Comparison of ENCODE assay signal across 19 mouse cellular contexts in genomic region chr10:79713163-79713562, GRCm38 (mm10). TPM values are rescaled to one million over a fixed set of nuclear protein-coding genes. Genes with fewer than 3 reads are reported as not detected.
DNase-seq lines count a peak whose midpoint lies in the region; ATAC-seq and TF ChIP-seq lines count a peak whose summit lies in the region.
"Had no signal": no experiment of that assay in that cellular context is flagged by ENCODE, and none has a peak within 500 bp of the region (broad histone marks: within the 10 kb centered on the region; RNA-seq: fewer than 3 reads in every experiment).

No protein-coding gene starts in this region.

- DNase-seq in liver, embryonic 11.5 days (ENCODE audit: low spot score) = no peak
- DNase-seq in liver (no peak), MEL (ENCODE audit: low read depth, low spot score) (peak; percentile 51)
- no peak for DNase-seq in cerebellum, adult 9-11 months
- no peak for DNase-seq in heart, adult 2 months
- DNase-seq: adrenal gland, adult 8-10 months had no signal

- WGBS in liver, embryonic 11.5 days = 42% methylated on average over 1 of the region's 1 CpGs
- 23% methylated on average over 1 of the region's 1 CpGs for WGBS in liver, embryonic 16.5 days (ENCODE audit: insufficient replicate concordance)
- WGBS in forebrain, embryonic 16.5 days = 32% methylated on average over 1 of the region's 1 CpGs
- 19% methylated on average over 1 of the region's 1 CpGs for WGBS in heart, adult 2 months

- H3K4me2 ChIP-seq in liver, embryonic 11.5 days = peak overlapping the region; percentile 32
- peak overlapping the region; percentile 64; the same call in 1 of the 2 replicates for H3K4me2 ChIP-seq in liver, embryonic 16.5 days (ENCODE audit: low read depth, low read length)
- H3K4me2 ChIP-seq in forebrain, embryonic 16.5 days (ENCODE audit: low read length) = no peak overlapping the region
- H3K4me2 ChIP-seq: embryonic facial prominence, embryonic 15.5 days; heart, embryonic 15.5 days; intestine, embryonic 15.5 days; midbrain, embryonic 13.5 days had no signal

- no peak overlapping the region for H3K4me3 ChIP-seq in liver, embryonic 11.5 days (ENCODE audit: low read depth, low read length)
- no peak overlapping the region for H3K4me3 ChIP-seq in MEL (ENCODE audit: control insufficient read depth in 1 of 2, insufficient read depth in 1 of 2, low read depth in 2 of 2, low read length in 2 of 2)
- no peak overlapping the region for H3K4me3 ChIP-seq in embryonic fibroblast, embryonic 13.5 days (ENCODE audit: insufficient read depth, low read length)
- 0 out of 2 replicates have a peak overlapping the region, but pooled peaks have one; percentile 26 for H3K4me3 ChIP-seq in liver, embryonic 16.5 days (ENCODE audit: low read depth, low read length)
- no peak overlapping the region for H3K4me3 ChIP-seq in forebrain, embryonic 16.5 days (replicated peaks; ENCODE audit: low read length)
- H3K4me3 ChIP-seq in heart, adult 2 months = no peak overlapping the region
- H3K4me3 ChIP-seq: embryonic facial prominence, embryonic 10.5 days; embryonic facial prominence, embryonic 15.5 days; forebrain, embryonic 10.5 days; heart, embryonic 15.5 days; intestine, embryonic 15.5 days; midbrain, embryonic 13.5 days had no signal

- no peak for ATAC-seq in liver, embryonic 11.5 days (replicated peaks; ENCODE audit: low FRiP score)
- no peak for ATAC-seq in liver, embryonic 16.5 days (ENCODE audit: low read depth)
- no peak for ATAC-seq in forebrain, embryonic 16.5 days

- no peaks in the 10 kb centered on the region for H3K9me3 ChIP-seq in liver, embryonic 11.5 days (ENCODE audit: control insufficient read depth, low read length)
- no peaks in the 10 kb centered on the region for H3K9me3 ChIP-seq in MEL (replicated peaks; ENCODE audit: insufficient read depth, low read length)
- no peaks in the 10 kb centered on the region for H3K9me3 ChIP-seq in liver, embryonic 16.5 days (replicated peaks; ENCODE audit: control insufficient read depth, low read length)
- H3K9me3 ChIP-seq in forebrain, embryonic 16.5 days (ENCODE audit: control insufficient read depth, low read length) = no peaks in the 10 kb centered on the region
- H3K9me3 ChIP-seq: embryonic facial prominence, embryonic 10.5 days; embryonic facial prominence, embryonic 15.5 days; forebrain, embryonic 10.5 days; heart, embryonic 15.5 days; intestine, embryonic 15.5 days; midbrain, embryonic 13.5 days had no signal

- peaks cover 4% of the 10 kb centered on the region for H3K79me2 ChIP-seq in MEL (ENCODE audit: control insufficient read depth, insufficient read depth, low read length, poor library complexity)
- H3K79me2 ChIP-seq in heart, adult 2 months (replicated peaks; ENCODE audit: control insufficient read depth, insufficient read depth, low read length) = no peaks in the 10 kb centered on the region

- intact Hi-C loops in heart, adult 2 months (cut with DNase I) = no loop called here

- no peak for TF ChIP-seq CTCF in MEL (IDR thresholded peaks at IDR 0.05 in 2 of 3, conservative IDR thresholded peaks at IDR 0.05 in 1 of 3; ENCODE audit: control insufficient read depth in 1 of 3, insufficient read depth in 1 of 3, low read depth in 2 of 3, low read length in 3 of 3, poor library complexity in 1 of 3, severe bottlenecking in 1 of 3)
- TF ChIP-seq CTCF in embryonic fibroblast, embryonic 13.5 days (IDR thresholded peaks at IDR 0.05; ENCODE audit: borderline replicate concordance, insufficient read depth, low read length) = no peak
- no peak for TF ChIP-seq CTCF in heart, adult 2 months (IDR thresholded peaks at IDR 0.05)

- peak overlapping the region; percentile 11; the same call in 1 of the 2 replicates for H3K9ac ChIP-seq in liver, embryonic 11.5 days (ENCODE audit: low read depth, low read length)
- H3K9ac ChIP-seq in MEL (ENCODE audit: control insufficient read depth, low read depth, low read length, poor library complexity, severe bottlenecking) = no peak overlapping the region
- H3K9ac ChIP-seq in liver, embryonic 16.5 days (ENCODE audit: low read depth, low read length) = peak overlapping the region; percentile 56
- H3K9ac ChIP-seq in forebrain, embryonic 16.5 days (replicated peaks; ENCODE audit: low read depth, low read length) = no peak overlapping the region
- H3K9ac ChIP-seq in heart, adult 2 months (ENCODE audit: low read depth, low read length) = no peak overlapping the region
- H3K9ac ChIP-seq: embryonic facial prominence, embryonic 15.5 days; forebrain, postnatal 0 days; heart, embryonic 15.5 days; intestine, embryonic 15.5 days; midbrain, embryonic 13.5 days had no signal

- TF ChIP-seq POLR2A in MEL (IDR thresholded peaks at IDR 0.05; ENCODE audit: control insufficient read depth in 1 of 2, insufficient read depth in 1 of 2, low read depth in 1 of 2, low read length in 2 of 2, poor library complexity in 1 of 2) = no peak
- peak; percentile 41 for TF ChIP-seq POLR2A in embryonic fibroblast, embryonic 13.5 days (IDR thresholded peaks at IDR 0.05; ENCODE audit: low read depth, low read length)
- no peak for TF ChIP-seq POLR2A in heart, adult 2 months (IDR thresholded peaks at IDR 0.05; ENCODE audit: insufficient read depth, low read depth, low read length)

- TF ChIP-seq EP300 in MEL (IDR thresholded peaks at IDR 0.05; ENCODE audit: low read depth in 1 of 2, low read length in 2 of 2) = no peak
- TF ChIP-seq EP300 in heart, adult 2 months (IDR thresholded peaks at IDR 0.05; ENCODE audit: insufficient read depth, low read depth, low read length) = no peak; the same call in 1 of the 2 replicates

- H3K36me3 ChIP-seq in liver, embryonic 11.5 days (ENCODE audit: control insufficient read depth, insufficient read depth, low read length) = peaks cover 34% of the 10 kb centered on the region
- peaks cover 0 to 6% of the 10 kb centered on the region in 2 experiments; a peak in 2 of 4 replicates for H3K36me3 ChIP-seq in MEL (ENCODE audit: control insufficient read depth in 1 of 2, insufficient read depth in 2 of 2, low read length in 2 of 2)
- H3K36me3 ChIP-seq in liver, embryonic 16.5 days (ENCODE audit: control insufficient read depth, insufficient read depth) = peaks cover 40% of the 10 kb centered on the region
- peaks cover 7% of the 10 kb centered on the region for H3K36me3 ChIP-seq in forebrain, embryonic 16.5 days (ENCODE audit: control insufficient read depth, insufficient read depth)
- H3K36me3 ChIP-seq in heart, adult 2 months (ENCODE audit: control insufficient read depth, insufficient read depth, low read length) = no peaks in the 10 kb centered on the region

- peaks cover 37% of the 10 kb centered on the region for H3K27me3 ChIP-seq in liver, embryonic 11.5 days (replicated peaks; ENCODE audit: control insufficient read depth, insufficient read depth, low read length)
- H3K27me3 ChIP-seq in MEL (ENCODE audit: control insufficient read depth in 1 of 2, insufficient read depth in 2 of 2, low read length in 2 of 2) = no peaks in the 10 kb centered on the region
- peaks cover 42% of the 10 kb centered on the region for H3K27me3 ChIP-seq in liver, embryonic 16.5 days (ENCODE audit: control insufficient read depth, insufficient read depth, low read depth, low read length)
- peaks cover 30% of the 10 kb centered on the region for H3K27me3 ChIP-seq in forebrain, embryonic 16.5 days (replicated peaks; ENCODE audit: control insufficient read depth, insufficient read depth, low read length)
- H3K27me3 ChIP-seq in heart, adult 2 months (ENCODE audit: control insufficient read depth, insufficient read depth, low read length) = peaks cover 4% of the 10 kb centered on the region; the same call in 1 of the 2 replicates

- peak overlapping the region; percentile 60 for H3K27ac ChIP-seq in liver, embryonic 11.5 days (ENCODE audit: low read depth, low read length)
- H3K27ac ChIP-seq in MEL (ENCODE audit: control insufficient read depth, low read depth, low read length) = no peak overlapping the region
- H3K27ac ChIP-seq in embryonic fibroblast, embryonic 13.5 days (ENCODE audit: insufficient read depth, low read length) = no peak overlapping the region
- H3K27ac ChIP-seq in liver, embryonic 16.5 days (ENCODE audit: low read length) = peak overlapping the region; percentile 96
- no peak overlapping the region for H3K27ac ChIP-seq in forebrain, embryonic 16.5 days (ENCODE audit: low read length)
- no peak overlapping the region for H3K27ac ChIP-seq in heart, adult 2 months
- H3K27ac ChIP-seq: embryonic facial prominence, embryonic 10.5 days; embryonic facial prominence, embryonic 15.5 days; forebrain, embryonic 10.5 days; heart, embryonic 15.5 days; hindbrain, postnatal 0 days; intestine, embryonic 15.5 days; macrophage; midbrain, embryonic 13.5 days had no signal

- no peak for TF ChIP-seq RAD21 in MEL (IDR thresholded peaks at IDR 0.05; ENCODE audit: low read depth, low read length)

- peaks cover 28% of the 10 kb centered on the region for H3K4me1 ChIP-seq in liver, embryonic 11.5 days (replicated peaks; ENCODE audit: control insufficient read depth, insufficient read depth, low read length)
- H3K4me1 ChIP-seq in MEL (ENCODE audit: control insufficient read depth in 1 of 2, insufficient read depth in 2 of 2, low read length in 2 of 2) = peaks cover 0 to 9% of the 10 kb centered on the region in 2 experiments; a peak in 2 of 4 replicates
- H3K4me1 ChIP-seq in embryonic fibroblast, embryonic 13.5 days (ENCODE audit: control insufficient read depth, insufficient read depth, low read length) = no peaks in the 10 kb centered on the region
- peaks cover 55% of the 10 kb centered on the region for H3K4me1 ChIP-seq in liver, embryonic 16.5 days (ENCODE audit: control insufficient read depth, low read depth, low read length)
- H3K4me1 ChIP-seq in forebrain, embryonic 16.5 days (replicated peaks; ENCODE audit: control insufficient read depth, insufficient read depth, low read length) = peaks cover 13% of the 10 kb centered on the region
- H3K4me1 ChIP-seq in heart, adult 2 months (ENCODE audit: control insufficient read depth, insufficient read depth, low read length) = peaks cover 5% of the 10 kb centered on the region

RNA-seq across cellular contexts. Expression of gene Hcn2, which starts 3.3 kb away (rescaled TPM):
- not detected in 2 replicates for polyA plus RNA-seq in liver, embryonic 11.5 days (2014; fragmentation: Nextera tagmentation; extraction: Ambion mirVana)
- total RNA-seq in MEL (2012; rRNA removed) = 0.42 and 0.59 TPM in 2 replicates
- polyA plus RNA-seq in MEL (2012; ENCODE audit: insufficient read depth in 1 of 2, insufficient read length in 2 of 2, low read depth in 1 of 2, low replicate concordance in 2 of 2, missing spikeins in 1 of 2) = 1 to 10 TPM in 1 of 2 experiments, not detected in 1; 1.6 TPM
- 0.91 and 1.9 TPM in 2 replicates for polyA plus RNA-seq in embryonic fibroblast, embryonic 13.5 days (2011; ENCODE audit: insufficient read length, low read depth, missing spikeins)
- not detected in 2 replicates for polyA plus RNA-seq in liver, embryonic 16.5 days (2015; fragmentation: Nextera tagmentation; extraction: Ambion mirVana)
- polyA plus RNA-seq in forebrain, embryonic 16.5 days (2015; fragmentation: Nextera tagmentation; extraction: Ambion mirVana) = 0.39 and 0.52 TPM in 2 replicates
- 10 to 100 TPM; 17.0 to 17.5 TPM for total RNA-seq in heart, adult 2 months (2021)
- 23.8 and 33.5 TPM in 2 replicates for polyA plus RNA-seq in heart, adult 2 months (2012; rRNA removed)
- polyA plus RNA-seq: forebrain, embryonic 10.5 days; limb, embryonic 11.5 days had no signal

RNA-seq across cellular contexts. Expression of gene Bsg, which starts 8.9 kb away (rescaled TPM):
- 992 and 1,001 TPM in 2 replicates for polyA plus RNA-seq in liver, embryonic 11.5 days (2014; fragmentation: Nextera tagmentation; extraction: Ambion mirVana)
- total RNA-seq in MEL (2012; rRNA removed) = 346 and 406 TPM in 2 replicates
- polyA plus RNA-seq in MEL (2012; ENCODE audit: insufficient read depth in 1 of 2, insufficient read length in 2 of 2, low read depth in 1 of 2, low replicate concordance in 2 of 2, missing spikeins in 1 of 2) = 100 to 1,000 TPM; 318 to 700 TPM
- 766 and 774 TPM in 2 replicates for polyA plus RNA-seq in embryonic fibroblast, embryonic 13.5 days (2011; ENCODE audit: insufficient read length, low read depth, missing spikeins)
- 924 and 947 TPM in 2 replicates for polyA plus RNA-seq in liver, embryonic 16.5 days (2015; fragmentation: Nextera tagmentation; extraction: Ambion mirVana)
- 726 and 729 TPM in 2 replicates for polyA plus RNA-seq in forebrain, embryonic 16.5 days (2015; fragmentation: Nextera tagmentation; extraction: Ambion mirVana)
- 1,000 to 10,000 TPM; 1,364 to 1,491 TPM for total RNA-seq in heart, adult 2 months (2021)
- polyA plus RNA-seq in heart, adult 2 months (2012; rRNA removed) = 1,570 and 1,684 TPM in 2 replicates

RNA-seq across cellular contexts. Expression of gene Gzmm, which starts 24.3 kb away (rescaled TPM):
- 0.16 and 0.45 TPM in 2 replicates for polyA plus RNA-seq in liver, embryonic 11.5 days (2014; fragmentation: Nextera tagmentation; extraction: Ambion mirVana)
- 1.5 and 2.5 TPM in 2 replicates for total RNA-seq in MEL (2012; rRNA removed)
- 1 to 10 TPM in 1 of 2 experiments, not detected in 1; 2.3 TPM for polyA plus RNA-seq in MEL (2012; ENCODE audit: insufficient read depth in 1 of 2, insufficient read length in 2 of 2, low read depth in 1 of 2, low replicate concordance in 2 of 2, missing spikeins in 1 of 2)
- 0.65 TPM in 1 of 2 replicates, not detected in the other for polyA plus RNA-seq in embryonic fibroblast, embryonic 13.5 days (2011; ENCODE audit: insufficient read length, low read depth, missing spikeins)
- 0.15 and 0.22 TPM in 2 replicates for polyA plus RNA-seq in liver, embryonic 16.5 days (2015; fragmentation: Nextera tagmentation; extraction: Ambion mirVana)
- 1.7 and 1.8 TPM in 2 replicates for polyA plus RNA-seq in forebrain, embryonic 16.5 days (2015; fragmentation: Nextera tagmentation; extraction: Ambion mirVana)
- 1 to 10 TPM; 6.4 to 6.5 TPM for total RNA-seq in heart, adult 2 months (2021)
- 7.4 and 9.2 TPM in 2 replicates for polyA plus RNA-seq in heart, adult 2 months (2012; rRNA removed)
- polyA plus RNA-seq: macrophage had no signal

RNA-seq across cellular contexts. Expression of gene Cdc34, which starts 31.2 kb away (rescaled TPM):
- 213 and 236 TPM in 2 replicates for polyA plus RNA-seq in liver, embryonic 11.5 days (2014; fragmentation: Nextera tagmentation; extraction: Ambion mirVana)
- total RNA-seq in MEL (2012; rRNA removed) = 288 and 318 TPM in 2 replicates
- polyA plus RNA-seq in MEL (2012; ENCODE audit: insufficient read depth in 1 of 2, insufficient read length in 2 of 2, low read depth in 1 of 2, low replicate concordance in 2 of 2, missing spikeins in 1 of 2) = 100 to 1,000 TPM; 417 to 422 TPM
- polyA plus RNA-seq in embryonic fibroblast, embryonic 13.5 days (2011; ENCODE audit: insufficient read length, low read depth, missing spikeins) = 117 and 149 TPM in 2 replicates
- 80.5 and 81.5 TPM in 2 replicates for polyA plus RNA-seq in liver, embryonic 16.5 days (2015; fragmentation: Nextera tagmentation; extraction: Ambion mirVana)
- polyA plus RNA-seq in forebrain, embryonic 16.5 days (2015; fragmentation: Nextera tagmentation; extraction: Ambion mirVana) = 61.1 and 71.1 TPM in 2 replicates
- 100 to 1,000 TPM; 196 to 216 TPM for total RNA-seq in heart, adult 2 months (2021)
- 352 and 397 TPM in 2 replicates for polyA plus RNA-seq in heart, adult 2 months (2012; rRNA removed)

RNA-seq across cellular contexts. Expression of gene Polrmt, which starts 33.2 kb away (rescaled TPM):
- polyA plus RNA-seq in liver, embryonic 11.5 days (2014; fragmentation: Nextera tagmentation; extraction: Ambion mirVana) = 36.5 and 41.5 TPM in 2 replicates
- 35.7 and 36.7 TPM in 2 replicates for total RNA-seq in MEL (2012; rRNA removed)
- 10 to 100 TPM in 1 of 2 experiments, not detected in 1; 66.9 TPM for polyA plus RNA-seq in MEL (2012; ENCODE audit: insufficient read depth in 1 of 2, insufficient read length in 2 of 2, low read depth in 1 of 2, low replicate concordance in 2 of 2, missing spikeins in 1 of 2)
- 14.9 TPM in 2 replicates for polyA plus RNA-seq in embryonic fibroblast, embryonic 13.5 days (2011; ENCODE audit: insufficient read length, low read depth, missing spikeins)
- 13.4 and 14.4 TPM in 2 replicates for polyA plus RNA-seq in liver, embryonic 16.5 days (2015; fragmentation: Nextera tagmentation; extraction: Ambion mirVana)
- 47.1 and 50.0 TPM in 2 replicates for polyA plus RNA-seq in forebrain, embryonic 16.5 days (2015; fragmentation: Nextera tagmentation; extraction: Ambion mirVana)
- total RNA-seq in heart, adult 2 months (2021) = 10 to 100 TPM; 42.2 to 44.7 TPM
- 47.0 and 52.3 TPM in 2 replicates for polyA plus RNA-seq in heart, adult 2 months (2012; rRNA removed)

Comparison
In these comparisons a context has a peak if more than half of its experiments do, and no peak if none do; other contexts are left out.
1. H3K27ac ChIP-seq: peak in liver, embryonic 11.5 days (single experiment) and liver, embryonic 16.5 days (single experiment); none in MEL (single experiment), embryonic fibroblast, embryonic 13.5 days (single experiment), forebrain, embryonic 16.5 days (single experiment) and heart, adult 2 months (single experiment).
2. H3K9ac ChIP-seq: peak in liver, embryonic 11.5 days (single experiment) and liver, embryonic 16.5 days (single experiment); none in MEL (single experiment), forebrain, embryonic 16.5 days (single experiment) and heart, adult 2 months (single experiment).